Mouse (Mus musculus) CH12.LX (cell line): ENCODE measurements at regions not wholly inside any gene's neighbourhood (a gene's known extent, or its start where the extent isn't known, plus 50 kb on each side); places are given as distances from the start of the nearest gene placed in this dataset.

ENCODE experiments used
- DNase-seq: peaks from one replicate; pipeline ENCODE4 v3.0.0-alpha.2; 2013; ENCODE audit errors: extremely low read depth
- H3K27ac ChIP-seq: 2 replicates; pipeline ENCODE4 v1.5.1; 2012; ENCODE audit warnings: low read depth, mild to moderate bottlenecking, control low read depth, moderate library complexity; ENCODE audit not compliant: insufficient read depth
- H3K27me3 ChIP-seq: replicated peaks from 2 replicates; pipeline ENCODE3; 2012; ENCODE audit warnings: inconsistent platforms
- H3K36me3 ChIP-seq, 2 experiments: replicated peaks in 1 of 2; 2 replicates each; pipeline versions ENCODE3 to v1.6.1; 2012; ENCODE audit warnings: inconsistent platforms in 1 of 2, low read length in 1 of 2, mild to moderate bottlenecking in 1 of 2, mixed read lengths in 1 of 2, moderate library complexity in 1 of 2; ENCODE audit not compliant: control insufficient read depth in 1 of 2, insufficient read depth in 1 of 2
- H3K4me1 ChIP-seq, 2 experiments: 2 replicates each; pipeline ENCODE4 v1.6.1; 2012; ENCODE audit warnings: inconsistent platforms in 1 of 2, moderate library complexity in 1 of 2; ENCODE audit not compliant: insufficient read depth in 2 of 2, control insufficient read depth in 1 of 2
- H3K4me2 ChIP-seq: 2 replicates; pipeline ENCODE4 v1.6.1; 2012; ENCODE audit warnings: low read depth, mild to moderate bottlenecking, control low read depth; ENCODE audit not compliant: poor library complexity, insufficient read depth, severe bottlenecking
- H3K4me3 ChIP-seq, 3 experiments: fragments of 150-350 bp in 1 of 3; sonication (generic) in 1 of 3; replicated peaks in 1 of 3; 2 replicates each; pipeline versions ENCODE3 to v1.5.1; 2011 to 2012; ENCODE audit warnings: low read depth in 2 of 3, low read length in 2 of 3, mild to moderate bottlenecking in 2 of 3, moderate library complexity in 2 of 3, control low read depth in 1 of 3, improper control_type of control experiment in 1 of 3, inconsistent platforms in 1 of 3, mixed read lengths in 1 of 3; ENCODE audit not compliant: poor library complexity in 1 of 3
- H3K79me2 ChIP-seq: replicated peaks from 2 replicates; pipeline ENCODE4 v1.6.1; 2012; ENCODE audit warnings: mild to moderate bottlenecking, moderate library complexity; ENCODE audit not compliant: control insufficient read depth, poor library complexity, insufficient read depth, severe bottlenecking; ENCODE audit errors: extremely low read depth
- H3K9ac ChIP-seq: 2 replicates; pipeline ENCODE4 v1.6.1; 2012; ENCODE audit warnings: low read depth, mild to moderate bottlenecking, control low read depth, moderate library complexity; ENCODE audit not compliant: insufficient read depth
- H3K9me3 ChIP-seq: replicated peaks from 2 replicates; pipeline ENCODE3; 2012; ENCODE audit warnings: low read length, inconsistent platforms, mixed read lengths
- BHLHE40 ChIP-seq: IDR thresholded peaks from 2 replicates; pipeline ENCODE4 v1.6.1; 2011; ENCODE audit warnings: mild to moderate bottlenecking, low read depth, low read length, improper control_type of control experiment
- CHD1 ChIP-seq: IDR thresholded peaks from 2 replicates; pipeline ENCODE4 v1.6.1; 2012; ENCODE audit warnings: low read depth, low read length, improper control_type of control experiment, inconsistent platforms
- CHD2 ChIP-seq: IDR thresholded peaks from 2 replicates; pipeline ENCODE4 v1.6.1; 2011; ENCODE audit warnings: low read length, improper control_type of control experiment
- CTCF ChIP-seq, 2 experiments: IDR thresholded peaks in 1 of 2; conservative IDR thresholded peaks in 1 of 2; 2 replicates each; pipeline ENCODE4 v1.5.1; 2011 to 2012; ENCODE audit warnings: low read depth in 2 of 2, low read length in 2 of 2, improper control_type of control experiment in 1 of 2, inconsistent platforms in 1 of 2, mild to moderate bottlenecking in 1 of 2, moderate library complexity in 1 of 2
- E2F4 ChIP-seq: IDR thresholded peaks from 2 replicates; pipeline ENCODE4 v1.6.1; 2011; ENCODE audit warnings: low read depth, low read length, improper control_type of control experiment; ENCODE audit not compliant: insufficient replicate concordance
- ELF1 ChIP-seq: IDR thresholded peaks from 2 replicates; pipeline ENCODE4 v1.6.1; 2014; ENCODE audit warnings: low read depth, mild to moderate bottlenecking, inconsistent platforms, low read length, improper control_type of control experiment
- EP300 ChIP-seq: IDR thresholded peaks from 2 replicates; pipeline ENCODE4 v1.6.1; 2011; ENCODE audit warnings: low read length, improper control_type of control experiment
- ETS1 ChIP-seq: conservative IDR thresholded peaks from 2 replicates; pipeline ENCODE4 v1.6.1; 2012; ENCODE audit warnings: low read depth, mild to moderate bottlenecking, inconsistent platforms, low read length, improper control_type of control experiment, moderate library complexity
- GABPA ChIP-seq: IDR thresholded peaks from 2 replicates; pipeline ENCODE4 v1.6.1; 2012; ENCODE audit warnings: low read depth, low read length, improper control_type of control experiment, inconsistent platforms; ENCODE audit not compliant: insufficient replicate concordance
- HCFC1 ChIP-seq: IDR thresholded peaks from 2 replicates; pipeline ENCODE4 v1.6.1; 2012; ENCODE audit warnings: low read depth, mild to moderate bottlenecking, inconsistent platforms, low read length, improper control_type of control experiment
- IRF4 ChIP-seq: IDR thresholded peaks from 2 replicates; pipeline ENCODE4 v1.6.1; 2014; ENCODE audit warnings: low read depth, mild to moderate bottlenecking, inconsistent platforms, low read length, improper control_type of control experiment
- JUN ChIP-seq: IDR thresholded peaks from 2 replicates; pipeline ENCODE4 v1.6.1; 2011; ENCODE audit warnings: low read depth, mild to moderate bottlenecking, low read length, improper control_type of control experiment, moderate library complexity; ENCODE audit not compliant: insufficient read depth
- JUND ChIP-seq: conservative IDR thresholded peaks from 2 replicates; pipeline ENCODE4 v1.6.1; 2011; ENCODE audit warnings: low read depth, low read length, improper control_type of control experiment
- KAT2A ChIP-seq: IDR thresholded peaks from 2 replicates; pipeline ENCODE4 v1.6.1; 2012; ENCODE audit warnings: low read length, improper control_type of control experiment, inconsistent platforms; ENCODE audit not compliant: insufficient replicate concordance
- MAFK ChIP-seq: IDR thresholded peaks from 2 replicates; pipeline ENCODE4 v1.6.1; 2011; ENCODE audit warnings: low read length, improper control_type of control experiment; ENCODE audit not compliant: insufficient replicate concordance
- MAX ChIP-seq: IDR thresholded peaks from 2 replicates; pipeline ENCODE4 v1.6.1; 2011; ENCODE audit warnings: low read length, improper control_type of control experiment
- MAZ ChIP-seq: IDR thresholded peaks from 2 replicates; pipeline ENCODE4 v1.6.1; 2012; ENCODE audit warnings: low read depth, mild to moderate bottlenecking, inconsistent platforms, low read length, improper control_type of control experiment, moderate library complexity
- MEF2A ChIP-seq: IDR thresholded peaks from 2 replicates; pipeline ENCODE4 v1.6.1; 2014; ENCODE audit warnings: low read depth, mild to moderate bottlenecking, inconsistent platforms, low read length, improper control_type of control experiment, borderline replicate concordance
- MXI1 ChIP-seq: IDR thresholded peaks from 2 replicates; pipeline ENCODE4 v1.6.1; 2011; ENCODE audit warnings: mild to moderate bottlenecking, low read depth, low read length, improper control_type of control experiment
- MYC ChIP-seq: IDR thresholded peaks from 2 replicates; pipeline ENCODE4 v1.6.1; 2011; ENCODE audit warnings: low read depth, mild to moderate bottlenecking, improper control_type of control experiment, low read length
- NELFE ChIP-seq: IDR thresholded peaks from 2 replicates; pipeline ENCODE4 v1.6.1; 2011; ENCODE audit warnings: low read depth, low read length, improper control_type of control experiment
- NRF1 ChIP-seq: IDR thresholded peaks from 2 replicates; pipeline ENCODE4 v1.6.1; 2014; ENCODE audit warnings: low read depth, mild to moderate bottlenecking, inconsistent platforms, low read length, improper control_type of control experiment, moderate library complexity
- PAX5 ChIP-seq: IDR thresholded peaks from 2 replicates; pipeline ENCODE4 v1.6.1; 2012; ENCODE audit warnings: low read length, inconsistent platforms, mixed read lengths
- POLR2A ChIP-seq: IDR thresholded peaks from 2 replicates; pipeline ENCODE4 v1.6.1; 2011; ENCODE audit warnings: low read depth, mild to moderate bottlenecking, improper control_type of control experiment, low read length
- POLR2AphosphoS2 ChIP-seq: IDR thresholded peaks from 2 replicates; pipeline ENCODE4 v1.6.1; 2011; ENCODE audit warnings: low read depth, low read length, improper control_type of control experiment
- RAD21 ChIP-seq: IDR thresholded peaks from 2 replicates; pipeline ENCODE4 v1.6.1; 2011; ENCODE audit warnings: low read depth, mild to moderate bottlenecking, low read length, improper control_type of control experiment, moderate library complexity
- RCOR1 ChIP-seq: conservative IDR thresholded peaks from 2 replicates; pipeline ENCODE4 v1.6.1; 2012; ENCODE audit warnings: low read depth, mild to moderate bottlenecking, inconsistent platforms, low read length, improper control_type of control experiment
- SIN3A ChIP-seq: IDR thresholded peaks from 2 replicates; pipeline ENCODE4 v1.6.1; 2012; ENCODE audit warnings: low read length, improper control_type of control experiment, inconsistent platforms
- SMC3 ChIP-seq: IDR thresholded peaks from 2 replicates; pipeline ENCODE4 v1.6.1; 2011; ENCODE audit warnings: low read depth, low read length, improper control_type of control experiment
- TBP ChIP-seq: conservative IDR thresholded peaks from 2 replicates; pipeline ENCODE4 v1.6.1; 2011; ENCODE audit warnings: low read depth, low read length, improper control_type of control experiment
- TCF12 ChIP-seq: IDR thresholded peaks from 2 replicates; pipeline ENCODE4 v1.6.1; 2014; ENCODE audit warnings: low read depth, mild to moderate bottlenecking, inconsistent platforms, low read length, improper control_type of control experiment
- UBTF ChIP-seq: IDR thresholded peaks from 2 replicates; pipeline ENCODE4 v1.6.1; 2012; ENCODE audit warnings: low read depth, mild to moderate bottlenecking, inconsistent platforms, low read length, improper control_type of control experiment, moderate library complexity
- USF1 ChIP-seq: IDR thresholded peaks from 2 replicates; pipeline ENCODE4 v1.6.1; 2014; ENCODE audit warnings: low read depth, mild to moderate bottlenecking, inconsistent platforms, low read length, improper control_type of control experiment
- USF2 ChIP-seq: conservative IDR thresholded peaks from 2 replicates; pipeline ENCODE4 v1.6.1; 2011; ENCODE audit warnings: low read depth, low read length, improper control_type of control experiment
- ZC3H11A ChIP-seq: IDR thresholded peaks from 2 replicates; pipeline ENCODE4 v1.6.1; 2012; ENCODE audit warnings: low read depth, mild to moderate bottlenecking, inconsistent platforms, low read length, improper control_type of control experiment
- ZKSCAN1 ChIP-seq: IDR thresholded peaks from 2 replicates; pipeline ENCODE4 v1.6.1; 2012; ENCODE audit warnings: low read depth, inconsistent platforms, low read length, improper control_type of control experiment, borderline replicate concordance
- ZMIZ1 ChIP-seq: IDR thresholded peaks from 2 replicates; pipeline ENCODE4 v1.6.1; 2012; ENCODE audit warnings: low read depth, mild to moderate bottlenecking, inconsistent platforms, low read length, improper control_type of control experiment
- ZNF384 ChIP-seq: IDR thresholded peaks from 2 replicates; pipeline ENCODE4 v1.6.1; 2012; ENCODE audit warnings: low read depth, low read length, improper control_type of control experiment, inconsistent platforms
- dilution Hi-C: fragments of 300-500 bp; cut with MboI; formaldehyde crosslinking; loops from 2 replicates; pipeline ENCODE4 v1.14.3; 2020; ENCODE audit warnings: low sequenced_read_pairs; ENCODE audit not compliant: extremely low pct_unique_long_range_greater_than_20kb, extremely low pct_ligation_motif_present
- in situ Hi-C: fragments of 300-500 bp; cut with MboI; formaldehyde crosslinking; loops from 3 replicates; pipeline ENCODE4 v1.14.3; 2019; ENCODE audit warnings: low sequenced_read_pairs, low pct_ligation_motif_present, low pct_unique_long_range_greater_than_20kb, mixed read lengths

DNA sequence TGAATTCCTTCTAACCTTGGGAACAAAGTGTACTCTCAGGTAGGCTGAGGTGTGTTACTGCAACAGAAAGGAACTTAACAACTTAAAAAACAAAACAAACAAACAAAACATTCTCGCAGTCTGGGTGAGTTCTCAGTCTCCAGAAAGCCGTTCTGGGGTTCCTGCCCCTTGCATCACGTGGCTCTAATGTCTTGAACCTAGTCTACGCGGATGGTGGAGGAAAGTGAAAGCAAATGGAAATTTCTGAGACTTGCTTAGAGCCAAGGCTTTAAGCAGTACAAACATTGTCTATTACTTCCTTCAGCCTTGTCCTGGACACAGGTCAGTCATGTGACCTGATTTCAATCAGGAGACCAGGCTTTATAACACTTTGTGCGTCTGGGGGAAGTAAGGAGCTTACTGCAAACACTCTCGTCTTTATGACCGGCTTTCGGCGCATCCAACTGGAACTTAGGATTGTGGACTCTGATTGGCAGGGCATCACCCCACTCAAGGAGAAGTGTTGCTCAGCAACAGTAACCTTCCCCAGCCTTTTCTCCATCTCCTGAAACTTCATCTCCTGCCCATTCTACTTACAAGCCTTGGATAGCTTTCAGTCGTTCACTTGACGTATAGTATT, 125.9 kb upstream of the Gnao1 start:
- Histone ChIP-seq H3K9me3 (peaks cover 4% of the 10 kb centered on the region), H3K36me3 (no peaks in the 10 kb centered on the region), H3K4me2 (peak overlapping the region; percentile 62), H3K27me3 (no peaks in the 10 kb centered on the region), H3K27ac (no peak overlapping the region), H3K9ac (0 out of 2 replicates have a peak overlapping the region, but pooled peaks have one; percentile 36), H3K79me2 (no peaks in the 10 kb centered on the region), H3K4me3 (no peak overlapping the region), H3K4me1 (peaks cover 0 to 1% of the 10 kb centered on the region in 2 experiments; a peak in 2 of 4 replicates)
- in situ Hi-C loops = loop anchor here (25.0 kb wide), 1 partner anchor 503 kb away; the partner anchor contains the start of gene Mt1
- DNase-seq = no peak
- dilution Hi-C loops = no loop called here
- TF ChIP-seq POLR2AphosphoS2 (no peak), USF1 (peak; percentile 78), ETS1 (no peak), SIN3A (no peak), MEF2A (no peak), RAD21 (no peak), JUND (no peak), UBTF (no peak), ZC3H11A (no peak), IRF4 (0 out of 2 replicates have a peak, but pooled peaks have one; percentile 11), TCF12 (no peak), JUN (no peak), CHD2 (no peak), MXI1 (0 out of 2 replicates have a peak, but pooled peaks have one; percentile 27), HCFC1 (no peak), SMC3 (no peak), MAZ (no peak), RCOR1 (no peak), USF2 (peak; percentile 60), E2F4 (no peak), EP300 (no peak), CHD1 (no peak), TBP (no peak), ELF1 (no peak), MYC (no peak), CTCF (conservative IDR thresholded peaks at IDR 0.05 in 1 of 2, IDR thresholded peaks at IDR 0.05 in 1 of 2; ENCODE audit: low read depth in 2 of 2, low read length in 2 of 2) (no peak), KAT2A (no peak), BHLHE40 (peak; percentile 65), MAX (peak; percentile 50), ZNF384 (no peak), GABPA (no peak), NRF1 (no peak), ZKSCAN1 (no peak), POLR2A (no peak), NELFE (no peak), PAX5 (no peak), ZMIZ1 (no peak), MAFK (no peak)
